Mouse (Mus musculus) gastrocnemius, postnatal 4 days (tissue): ENCODE measurements around the gene Fh1. TPM values are rescaled to one million over a fixed set of nuclear protein-coding genes. Genes with fewer than 3 reads are reported as not detected.
A peak's percentile ranks its signal among the peaks of the same experiment; 100 is the strongest.

ENCODE experiments used
- DNase-seq, 2 experiments: peaks; one replicate each; pipeline ENCODE4 v3.0.0; 2021 to 2022; ENCODE audit warnings: low spot score in 2 of 2, mixed read lengths in 2 of 2
- long read RNA-seq, 2 experiments: library from polyadenylated mRNA; stranded (forward); transcript quantifications; one replicate each; pipeline ENCODE4 v2.0.0; 2021
- total RNA-seq, 2 experiments: library from RNA; stranded (reverse); gene quantifications; 2 replicates each; pipeline ENCODE4 v1.2.3; 2021

Fh1 gene
- total RNA-seq, result 100 to 1,000 TPM; 176 to 187 TPM
- long read RNA-seq, experiment 1, transcript Fh1-203 (3 exons, 936 nt), result minor isoform, 23 of 370 reads
- long read RNA-seq, experiment 1, transcript Fh1-201 (10 exons, 2,636 nt), result major isoform, 335 of 370 reads
- long read RNA-seq, experiment 1, partial matches to known transcripts, result 4 of 370 reads
- long read RNA-seq, experiment 1, other reads (novel, unspliced or antisense), result 7 of 370 reads
- long read RNA-seq, experiment 2, transcript Fh1-203 (3 exons, 936 nt), result minor isoform, 16 of 346 reads
- long read RNA-seq, experiment 2, transcript Fh1-201 (10 exons, 2,636 nt), result major isoform, 319 of 346 reads
- long read RNA-seq, experiment 2, partial matches to known transcripts, result 3 of 346 reads
- long read RNA-seq, experiment 2, other reads (novel, unspliced or antisense), result 8 of 346 reads

DNA sequence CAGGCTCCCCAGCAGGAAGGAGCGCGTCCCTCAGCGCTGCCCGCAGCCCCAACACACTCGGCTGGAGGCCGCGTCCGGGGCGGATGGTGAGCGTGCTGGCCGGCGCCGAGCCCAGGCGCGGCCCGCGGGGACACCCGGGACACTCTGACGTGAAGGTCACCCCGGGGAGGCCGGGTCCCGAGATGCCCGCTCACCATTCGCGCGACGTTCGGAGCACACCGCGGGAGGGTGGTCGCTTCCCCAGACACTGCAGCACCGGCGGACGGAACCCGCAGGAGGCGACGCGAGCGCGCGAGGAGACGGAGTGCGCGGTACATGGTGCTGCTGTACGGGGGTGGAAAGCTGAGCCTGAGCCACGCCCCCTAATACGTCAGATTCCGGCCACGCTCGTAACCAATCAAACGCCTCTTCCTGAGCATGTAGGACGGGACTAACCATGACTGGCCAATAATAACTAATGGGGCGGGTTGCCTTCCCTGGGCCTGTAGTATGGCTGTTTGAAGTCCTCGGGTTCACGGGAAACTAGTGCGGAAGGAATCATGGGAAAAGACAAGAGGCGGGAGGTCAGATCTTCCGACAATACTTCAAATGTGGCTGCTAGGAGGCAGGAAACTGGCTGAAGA lies at the start of gene Fh1:
TSS of gene Fh1 (minus strand) at position 379 of the 623 bp plus-strand sequence.
- DNase-seq, result peak; percentile 81 to 95

DNA sequence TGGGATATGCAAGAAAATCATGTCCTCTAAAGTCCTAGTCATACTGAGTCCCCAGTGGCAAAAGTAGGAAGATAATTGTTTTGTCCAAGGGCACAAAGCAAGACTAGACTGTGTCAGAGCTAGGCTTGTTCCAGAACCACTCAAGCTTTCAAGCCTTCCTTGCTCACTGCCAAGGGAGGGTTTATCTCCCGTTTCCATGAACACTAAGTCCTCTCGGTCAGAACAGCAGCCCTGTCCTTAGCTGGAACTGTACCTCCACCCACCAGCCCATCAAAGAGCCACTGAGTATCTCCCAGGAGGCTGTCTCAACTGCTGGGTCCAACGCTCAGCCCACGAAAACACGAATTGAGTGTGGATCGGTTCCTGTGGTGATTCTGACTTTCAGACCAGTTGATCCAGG lies 49.7 kb upstream of the Fh1 start:
- no peak for DNase-seq

DNA sequence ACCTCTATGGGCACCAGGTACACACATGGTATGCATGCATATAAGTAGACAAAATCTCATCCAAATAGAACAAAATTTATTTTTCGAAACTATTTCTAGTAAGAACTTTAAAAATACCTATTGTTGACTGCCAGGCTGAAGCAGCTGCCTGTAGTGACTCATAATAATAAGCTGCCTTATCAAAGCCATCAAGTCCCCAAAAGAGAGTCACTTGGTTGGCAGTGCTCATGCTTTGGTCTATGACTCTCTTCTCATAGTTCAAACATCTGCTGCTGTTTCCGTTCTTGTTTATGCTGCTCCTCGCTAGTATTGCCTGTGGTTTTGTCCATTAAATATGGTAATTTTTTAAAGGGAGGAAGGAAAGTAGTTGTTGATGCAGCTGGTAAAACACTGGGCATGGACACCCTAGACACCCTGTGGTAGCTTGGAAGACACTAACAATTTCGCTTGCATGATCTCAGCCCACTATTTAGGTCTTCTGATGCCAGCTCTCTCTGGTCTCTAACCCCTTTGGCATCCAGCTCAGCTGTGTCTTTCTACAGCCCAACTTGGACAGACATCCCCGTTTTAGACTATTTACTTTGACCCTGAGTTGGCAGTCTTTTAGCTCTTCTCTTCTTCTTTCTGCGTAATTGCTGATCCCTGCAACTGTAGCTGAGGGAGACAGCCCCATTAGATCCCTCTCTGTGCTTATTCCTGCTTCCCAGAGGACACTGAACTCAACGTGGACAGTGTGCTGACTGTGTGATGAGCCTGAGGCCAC lies 48.3 kb upstream of the Fh1 start:
- DNase-seq, result no peak

DNA sequence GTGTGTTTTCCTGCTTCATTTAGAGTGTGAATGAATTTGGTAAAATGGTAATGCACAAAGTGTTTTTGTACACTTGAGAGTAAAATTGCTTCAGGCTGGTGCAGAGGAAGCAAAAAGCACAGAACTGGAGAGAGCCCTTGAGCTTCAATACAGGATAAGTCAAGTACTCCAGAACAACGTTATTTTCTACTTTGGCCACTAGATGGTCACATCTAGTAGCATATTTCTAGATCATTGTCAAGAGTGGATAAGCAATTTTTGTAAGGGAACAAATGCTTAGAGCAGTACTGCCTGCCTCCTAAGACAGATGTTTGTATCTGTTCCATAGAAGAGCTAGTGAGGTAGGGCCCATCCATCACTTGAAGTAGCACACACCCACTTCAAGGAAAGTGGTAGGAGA lies 46.2 kb upstream of the Fh1 start:
- no peak for DNase-seq

DNA sequence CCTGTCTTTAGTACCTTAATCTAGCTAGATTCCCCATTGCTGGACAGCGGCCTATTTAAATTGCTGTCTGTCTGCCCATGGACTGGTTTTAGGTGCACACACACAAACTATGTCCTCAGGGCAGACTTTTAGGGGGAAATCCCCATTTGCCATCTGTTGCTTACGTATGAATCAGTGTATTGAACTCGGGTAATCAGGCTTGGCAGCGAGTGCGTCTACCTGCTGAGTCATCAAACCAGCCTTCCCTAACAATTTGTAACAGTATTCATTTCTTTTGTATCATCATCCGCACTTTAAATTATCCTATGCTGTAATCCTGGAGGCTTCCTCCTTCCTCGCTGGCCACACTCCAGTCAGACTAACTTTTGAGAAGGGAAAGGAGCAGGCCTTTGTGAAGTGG lies 44.6 kb upstream of the Fh1 start:
- no peak for DNase-seq

DNA sequence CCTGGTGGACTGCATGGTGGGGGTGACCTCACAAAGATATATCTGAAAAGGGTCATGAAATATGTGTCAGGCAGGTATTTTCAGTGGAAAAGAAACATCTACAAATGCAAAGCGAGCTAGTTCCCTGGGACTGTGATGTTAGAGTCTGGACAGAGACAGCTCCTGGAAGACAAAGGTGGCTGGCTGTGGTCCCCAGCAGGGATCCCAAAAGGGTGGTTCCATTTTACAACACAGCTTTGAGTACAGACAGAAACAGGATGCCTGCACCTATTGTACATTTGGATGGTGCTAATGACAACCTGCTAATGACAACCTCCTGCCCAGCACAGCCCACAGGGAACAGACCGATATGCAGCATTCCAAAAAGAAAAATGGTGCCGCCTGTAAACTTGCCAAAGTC lies 44.0 kb upstream of the Fh1 start:
- no peak for DNase-seq

DNA sequence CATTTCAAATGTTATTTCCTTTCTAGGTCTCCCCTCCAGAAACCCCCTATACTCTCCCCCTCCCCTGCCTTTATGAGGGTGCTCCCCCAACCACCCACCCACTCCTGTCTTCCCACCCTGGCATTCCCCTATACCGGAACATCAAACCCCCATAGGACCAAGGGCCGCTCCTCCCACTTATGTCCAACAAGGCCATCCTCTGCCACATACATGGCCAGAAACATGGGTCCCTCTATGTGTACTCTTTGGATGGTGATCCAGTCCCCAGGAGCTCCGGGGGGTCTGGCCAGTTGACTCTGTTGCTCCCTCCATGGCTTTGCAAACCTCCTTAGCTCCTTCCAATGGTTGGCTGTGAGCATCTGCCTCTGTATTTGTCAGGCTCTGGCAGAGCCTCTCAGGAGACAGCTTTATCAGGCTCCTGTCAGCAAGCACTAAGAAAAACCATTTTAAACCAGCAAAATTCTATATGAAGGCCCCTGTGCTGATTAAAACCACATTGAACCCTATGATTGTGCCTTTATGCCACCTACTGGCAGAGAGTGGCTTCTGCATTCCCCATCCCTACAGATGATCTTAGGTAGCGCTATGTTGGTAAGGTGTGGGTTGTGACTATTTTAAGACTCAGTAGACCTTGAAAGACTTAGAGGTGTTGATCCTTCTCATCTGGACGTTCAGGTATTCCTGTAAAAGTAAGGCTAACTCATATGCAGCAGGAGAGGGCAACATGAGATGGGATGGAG lies 43.4 kb upstream of the Fh1 start:
- DNase-seq, result no peak

DNA sequence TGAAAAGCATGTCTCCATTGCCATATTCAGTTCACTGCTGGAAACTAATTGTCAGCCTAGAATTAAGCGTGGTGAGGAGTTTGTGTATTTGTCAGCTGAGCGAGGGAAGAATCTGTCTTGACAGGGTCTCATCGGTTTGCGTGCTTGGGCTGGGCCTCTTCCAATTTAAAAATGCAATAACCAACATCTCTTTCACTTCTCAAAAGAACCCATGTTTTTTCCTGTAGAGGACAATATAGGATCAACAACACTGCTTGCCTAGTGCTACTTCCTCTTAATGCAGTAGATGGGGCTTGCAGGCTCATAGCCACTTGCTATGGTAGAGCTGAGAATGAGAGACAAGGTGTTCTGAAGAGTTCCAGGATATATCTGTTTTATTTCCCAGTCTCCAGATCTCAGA lies 34.5 kb upstream of the Fh1 start:
- no peak for DNase-seq

DNA sequence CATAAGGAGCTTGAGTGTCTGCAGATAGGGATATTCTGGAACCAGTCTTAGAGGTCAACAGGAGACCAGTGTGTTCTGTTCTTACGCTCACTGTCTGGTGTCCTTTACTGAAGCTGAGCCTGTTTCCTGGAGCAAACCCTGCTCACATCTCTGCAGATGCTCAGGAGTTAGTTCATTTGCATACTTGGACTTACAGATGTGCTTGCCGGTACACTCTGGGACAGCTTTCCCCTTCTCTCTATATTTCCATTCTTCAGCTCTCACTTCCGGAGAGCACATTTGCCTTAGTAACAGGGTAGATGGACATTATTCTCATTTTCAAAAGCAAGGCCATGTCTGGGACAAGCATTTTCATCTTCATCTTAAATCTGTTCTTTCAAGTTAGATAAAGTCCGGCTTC lies 23.2 kb upstream of the Fh1 start:
- DNase-seq, result no peak

DNA sequence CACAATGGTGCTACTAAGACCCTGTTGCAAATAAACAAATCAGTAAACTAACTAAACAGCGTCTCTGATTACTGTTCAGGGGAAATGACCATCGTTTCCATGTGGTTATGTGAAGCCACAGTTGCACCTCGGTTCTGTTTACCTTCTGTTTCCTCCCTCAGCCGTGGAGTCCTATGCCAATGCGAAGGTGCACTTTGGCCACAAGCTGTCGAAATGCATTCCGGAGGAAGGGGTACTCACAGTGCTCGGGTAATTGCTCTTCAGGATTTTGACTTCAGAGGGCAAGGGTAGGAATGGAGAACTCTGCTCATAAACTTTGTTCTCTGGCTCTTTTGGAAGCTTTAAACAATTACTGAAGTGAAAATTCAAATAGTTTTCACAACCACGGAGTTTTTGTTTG lies 21.5 kb upstream of the Fh1 start:
- no peak for DNase-seq

DNA sequence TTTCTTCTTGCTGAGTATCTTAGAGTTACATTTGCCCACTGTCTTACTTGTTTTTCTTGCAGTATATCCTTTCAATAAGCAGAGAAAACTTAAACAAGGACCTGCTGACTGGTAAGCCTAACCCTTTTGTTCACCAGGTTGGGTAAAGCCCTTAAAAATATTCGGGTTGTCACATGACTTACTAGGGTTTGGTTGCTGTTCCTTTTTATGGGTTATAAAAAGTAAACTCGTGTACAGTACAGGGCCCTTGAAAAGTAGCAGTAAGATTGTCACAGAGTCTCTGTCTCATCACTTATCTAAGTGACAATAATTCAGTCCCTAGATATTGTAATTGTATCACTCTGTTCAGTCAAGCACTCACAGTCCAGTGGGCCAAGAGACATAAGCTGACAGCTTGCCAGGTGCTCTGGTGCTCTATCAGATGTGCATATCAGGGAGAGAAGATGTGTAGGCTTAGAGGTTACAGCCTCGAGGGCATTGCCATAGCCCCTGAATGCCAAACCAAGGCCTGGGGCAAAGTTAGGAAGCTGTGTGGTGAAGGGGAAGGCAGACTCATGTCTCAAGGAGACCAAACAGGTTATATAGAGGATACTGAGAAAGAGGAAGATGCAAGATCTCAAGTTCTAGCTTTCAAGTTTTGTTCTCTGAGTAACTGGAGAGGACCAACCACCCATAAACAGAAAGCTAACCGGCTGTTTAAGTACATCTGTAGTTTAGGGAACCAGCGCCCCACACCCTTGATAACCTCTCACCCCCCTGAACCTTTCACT lies 18.2 kb upstream of the Fh1 start:
- no peak for DNase-seq

DNA sequence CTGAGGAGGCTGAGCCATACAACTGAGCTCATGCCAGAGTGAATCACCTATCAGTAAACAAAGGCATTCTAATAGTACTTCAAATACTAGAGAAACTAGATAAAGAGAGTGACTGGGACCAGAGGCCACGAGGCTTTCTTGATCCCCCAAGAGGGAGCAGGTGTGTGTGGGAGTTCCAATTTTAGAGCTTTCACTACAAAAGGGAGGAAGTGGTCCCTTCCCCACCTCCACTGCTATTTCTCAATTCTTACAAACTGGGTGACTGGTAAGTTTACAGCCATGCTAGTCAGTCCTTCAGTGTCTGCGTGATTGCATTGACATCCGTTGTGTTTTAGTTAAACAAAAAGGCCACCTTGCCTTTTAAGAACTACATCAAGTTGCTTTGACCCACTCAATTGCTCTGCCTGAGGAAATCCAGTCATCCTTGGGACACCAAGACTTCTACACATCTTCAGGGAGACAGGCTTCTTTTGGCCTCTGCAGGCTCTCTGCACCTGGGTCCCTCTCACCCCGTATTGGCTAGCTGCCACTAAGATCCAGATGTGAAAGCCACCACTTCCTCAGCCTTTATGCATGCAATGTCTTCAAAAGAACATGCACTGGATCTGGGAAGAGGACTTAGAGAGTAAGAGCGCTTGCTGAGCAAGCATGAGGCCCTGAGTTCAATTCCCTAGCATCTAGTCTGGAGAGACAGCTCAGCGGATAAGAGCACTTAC lies 15.2 kb upstream of the Fh1 start:
- DNase-seq, result no peak

DNA sequence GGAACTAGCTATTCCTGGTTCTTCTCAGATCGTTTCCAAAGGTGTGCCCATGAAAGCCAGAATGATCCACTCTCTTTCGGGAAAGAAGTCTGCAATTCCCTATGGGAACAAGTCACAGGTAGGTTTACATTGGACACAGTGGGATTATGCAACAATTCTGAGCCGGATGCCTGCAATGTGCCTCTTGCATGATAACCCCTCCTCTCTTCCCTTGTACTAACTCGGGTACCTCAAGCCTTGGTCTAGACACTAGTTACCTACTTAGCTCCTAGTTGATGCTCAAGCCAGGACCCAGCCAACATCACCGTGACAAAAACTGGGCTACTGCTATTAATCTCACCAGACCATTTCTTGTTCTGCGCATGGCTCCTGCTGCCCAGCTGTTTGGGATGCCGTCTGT lies 13.6 kb upstream of the Fh1 start:
- DNase-seq, result no peak

DNA sequence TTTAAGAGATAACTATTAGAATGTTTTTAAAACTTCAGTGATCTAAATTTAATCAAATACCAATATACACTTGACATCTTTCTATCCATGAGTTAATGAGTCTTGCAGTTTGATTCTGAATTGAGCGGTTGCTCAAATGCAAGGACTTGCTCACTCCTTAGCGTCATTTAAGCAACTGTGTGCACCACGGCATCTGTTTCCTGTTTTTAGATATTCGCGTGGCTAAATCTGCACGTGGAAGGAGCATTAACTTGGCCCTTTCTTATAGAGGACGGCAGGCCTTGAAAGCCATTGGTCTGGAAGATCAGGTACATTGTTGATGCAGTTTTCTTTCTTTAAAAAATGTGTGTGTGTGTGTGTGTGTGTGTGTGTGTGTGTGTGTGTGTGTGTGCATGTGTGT lies 12.2 kb upstream of the Fh1 start:
- no peak for DNase-seq

DNA sequence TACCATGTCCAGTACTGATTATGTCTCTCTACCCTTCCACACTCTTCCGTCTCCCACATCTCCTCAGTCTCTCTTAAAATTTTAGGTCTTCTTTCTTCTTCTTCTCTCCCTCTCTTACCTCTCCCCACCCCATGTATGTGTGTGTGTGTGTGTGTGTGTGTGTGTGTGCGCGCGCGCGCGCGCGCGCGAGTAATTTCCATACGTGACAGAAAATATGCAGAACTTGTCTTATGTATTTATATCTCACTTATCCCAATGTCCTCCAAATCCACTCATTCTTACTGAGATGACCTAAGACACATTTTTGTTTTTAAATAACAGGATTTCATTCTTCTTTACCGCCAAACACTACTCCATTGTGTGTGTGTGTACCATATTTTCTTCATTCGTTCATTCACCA lies 7.0 kb upstream of the Fh1 start:
- no peak for DNase-seq

DNA sequence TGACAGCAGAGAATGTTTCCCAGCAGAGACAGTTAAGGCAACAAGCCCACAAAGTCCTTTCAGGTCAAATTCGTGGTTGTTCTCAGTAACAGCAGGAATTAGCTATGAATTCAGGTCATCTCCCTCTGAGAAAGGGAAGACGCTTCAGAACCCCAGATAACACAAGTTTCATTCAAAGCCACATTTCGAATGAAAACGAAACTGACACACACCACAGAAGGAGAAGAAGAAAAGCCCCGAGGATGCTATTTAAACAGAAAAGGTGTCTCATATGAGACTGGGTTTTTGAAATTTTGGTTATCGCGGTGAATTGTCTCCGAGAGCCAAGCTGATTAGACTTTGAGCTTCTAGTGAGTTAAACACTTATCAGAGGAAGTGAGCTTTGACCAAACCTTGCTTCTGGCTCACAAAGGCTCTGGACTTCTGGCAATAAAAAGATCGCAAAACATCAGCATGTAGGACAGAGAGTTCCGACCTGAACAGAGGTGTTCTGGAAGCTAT lies 6.3 kb upstream of the Fh1 start:
- DNase-seq, result no peak

DNA sequence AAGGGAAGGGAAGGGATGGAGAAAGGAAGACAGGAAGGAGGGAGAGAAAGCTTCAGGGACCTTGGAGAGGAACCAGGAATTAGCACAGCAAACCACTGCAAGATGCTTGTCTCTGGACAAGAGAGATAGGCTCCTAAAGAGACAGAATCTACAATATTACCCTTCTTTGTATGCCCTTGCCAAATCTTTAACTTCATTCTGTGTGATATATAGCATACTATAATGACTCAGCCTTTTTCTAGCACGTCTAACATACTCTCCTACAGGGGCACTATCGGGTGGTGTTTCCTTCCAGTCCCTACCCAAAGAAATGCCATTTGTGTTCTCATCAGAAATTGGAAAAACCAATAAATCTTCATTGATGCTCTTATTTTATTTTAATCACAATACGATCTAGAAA lies 5.6 kb upstream of the Fh1 start:
- DNase-seq, result no peak

DNA sequence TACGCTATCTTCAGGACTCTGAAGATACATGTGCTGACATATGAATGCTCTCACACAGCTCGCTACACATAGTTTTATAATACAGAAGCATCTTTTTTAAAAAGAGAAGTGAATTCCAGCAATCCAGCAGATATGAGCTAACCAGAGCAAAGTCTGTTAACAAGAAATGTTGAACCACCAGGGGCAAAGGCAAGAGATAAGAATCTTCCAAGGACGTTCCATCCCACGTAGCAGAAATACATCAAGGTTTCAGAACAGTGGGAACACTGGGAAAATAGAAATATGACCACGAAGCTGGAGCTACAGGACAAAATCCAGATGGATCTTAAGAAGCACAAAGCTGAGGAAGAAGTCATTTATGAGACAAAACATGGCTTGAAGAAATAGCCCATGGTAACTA lies 4.9 kb upstream of the Fh1 start:
- DNase-seq, result no peak

DNA sequence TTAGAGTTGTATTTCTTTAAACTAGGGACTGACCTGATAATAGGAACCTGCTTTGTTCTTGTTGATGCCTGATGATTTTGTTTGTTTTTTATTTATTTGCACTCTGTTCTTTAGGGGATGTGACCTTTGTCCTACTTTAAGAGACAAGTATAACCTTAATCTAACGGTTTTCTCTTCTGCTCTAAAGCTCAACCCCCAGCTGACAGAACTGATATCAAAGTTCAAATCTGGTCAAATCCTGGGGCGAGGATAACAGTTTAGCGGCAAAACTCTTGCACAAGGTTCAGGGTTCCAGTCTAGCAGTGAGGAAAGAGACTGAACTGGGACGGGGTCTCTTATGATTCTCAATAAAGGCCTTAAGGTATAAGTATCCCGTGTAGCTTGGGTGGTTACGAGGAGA lies 3.8 kb upstream of the Fh1 start:
- no peak for DNase-seq
